Mouse (Mus musculus) naive thymus-derived CD4-positive, alpha-beta T cell, adult 2 months (primary cell): ENCODE results near the gene Cyb5b.

Experiments used
- DNase-seq: peaks from one replicate; pipeline ENCODE4 v3.0.0-alpha.2; 2011; ENCODE audit warnings: low read depth

Cyb5b gene

GRCm38 (mm10) chr8:107130028-107130427 lies 20.4 kb upstream of the Cyb5b start:
- DNase-seq = no peak

GRCm38 (mm10) chr8:107132581-107133491 lies 17.6 kb upstream of the Cyb5b start:
- DNase-seq = no peak

DNA sequence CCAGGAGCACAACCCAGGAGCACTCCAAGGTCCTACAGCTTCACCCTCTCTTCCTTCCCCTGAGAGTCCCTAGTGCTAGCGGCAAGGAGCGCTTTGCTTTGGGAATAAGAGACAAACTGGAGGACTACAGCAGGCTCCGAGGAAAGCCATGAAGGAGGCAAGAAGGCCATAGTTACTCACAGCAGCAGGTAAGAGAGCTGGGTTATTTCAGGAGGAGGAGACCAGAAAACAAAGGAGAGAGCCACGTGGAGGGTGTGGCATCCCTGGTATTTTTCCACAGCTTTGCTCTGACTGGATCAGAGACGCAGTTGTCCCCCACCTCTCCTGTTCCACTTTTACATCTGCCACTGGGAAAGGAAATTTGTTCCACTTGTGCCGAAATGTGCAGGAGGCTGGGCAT lies 16.6 kb upstream of the Cyb5b start:
- DNase-seq = no peak

DNA sequence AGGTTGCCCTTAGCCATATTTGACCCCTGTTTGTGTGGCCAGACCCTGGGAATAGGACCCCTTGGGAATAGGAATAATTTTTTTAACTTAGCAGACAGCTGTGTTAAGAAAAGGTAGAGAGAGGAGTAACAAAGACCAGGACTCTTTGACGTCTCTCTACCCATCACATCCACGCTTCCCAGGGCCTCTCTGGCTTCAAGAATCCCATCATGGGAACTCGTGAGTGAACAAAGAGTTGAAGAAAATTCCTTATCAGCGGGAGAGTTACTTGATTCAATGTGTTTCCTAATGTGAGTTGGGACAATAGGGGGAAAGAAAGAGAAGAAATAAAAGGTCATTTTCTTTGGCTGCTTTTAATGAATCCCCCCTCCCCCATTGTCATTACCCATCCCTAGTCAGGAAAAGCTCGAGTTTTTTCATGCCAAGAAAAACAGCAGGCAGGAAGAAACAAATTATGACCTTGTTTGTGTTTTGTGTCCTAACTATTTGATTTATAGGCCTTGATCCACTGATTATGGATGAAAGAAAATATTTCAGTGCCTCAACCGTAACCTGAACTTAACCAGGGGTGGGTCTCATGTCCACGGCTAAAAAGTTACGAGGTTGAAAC lies 14.3 kb upstream of the Cyb5b start:
- no peak for DNase-seq

DNA sequence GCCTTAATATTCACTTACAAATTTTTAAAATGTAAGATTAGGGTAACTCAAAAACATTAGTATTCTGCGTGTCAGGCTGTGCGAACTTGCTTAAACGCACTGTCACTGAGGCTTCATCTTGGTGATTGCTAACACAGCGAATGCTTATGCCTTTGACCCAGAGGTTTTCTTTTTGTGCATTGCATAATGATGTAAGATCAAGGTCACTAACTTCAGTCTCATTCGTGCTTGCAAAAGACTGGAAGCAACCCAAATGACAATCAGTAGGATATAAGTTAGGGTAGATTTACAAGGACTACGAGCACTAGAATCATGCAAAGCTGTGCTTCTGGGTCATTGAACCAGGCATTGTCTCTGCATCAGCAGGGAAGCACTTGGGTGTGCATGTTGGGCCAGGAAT lies 12.8 kb upstream of the Cyb5b start:
- DNase-seq = no peak

GRCm38 (mm10) chr8:107138338-107138737 lies 12.1 kb upstream of the Cyb5b start:
- DNase-seq = no peak

GRCm38 (mm10) chr8:107139704-107140470 lies 10.6 kb upstream of the Cyb5b start:
- no peak for DNase-seq

DNA sequence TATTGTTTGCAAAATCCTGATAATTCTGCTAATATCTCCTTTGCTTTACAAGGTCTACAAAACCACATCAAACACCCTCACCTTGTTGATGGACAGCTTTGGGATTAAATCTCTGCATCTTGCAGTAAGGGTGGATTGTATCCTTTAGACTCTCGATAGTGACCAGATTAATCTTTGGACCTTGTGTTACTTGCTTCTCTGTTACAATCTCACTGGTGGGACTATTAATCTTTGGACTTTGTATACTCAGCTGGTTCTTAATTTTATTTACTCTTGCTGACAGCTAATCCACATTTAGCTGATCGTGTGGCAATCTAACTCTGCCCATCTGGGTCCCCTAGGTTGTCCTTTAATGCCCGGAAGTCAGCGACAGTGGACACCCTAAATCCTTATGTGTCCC lies 7.9 kb upstream of the Cyb5b start:
- DNase-seq = no peak

DNA sequence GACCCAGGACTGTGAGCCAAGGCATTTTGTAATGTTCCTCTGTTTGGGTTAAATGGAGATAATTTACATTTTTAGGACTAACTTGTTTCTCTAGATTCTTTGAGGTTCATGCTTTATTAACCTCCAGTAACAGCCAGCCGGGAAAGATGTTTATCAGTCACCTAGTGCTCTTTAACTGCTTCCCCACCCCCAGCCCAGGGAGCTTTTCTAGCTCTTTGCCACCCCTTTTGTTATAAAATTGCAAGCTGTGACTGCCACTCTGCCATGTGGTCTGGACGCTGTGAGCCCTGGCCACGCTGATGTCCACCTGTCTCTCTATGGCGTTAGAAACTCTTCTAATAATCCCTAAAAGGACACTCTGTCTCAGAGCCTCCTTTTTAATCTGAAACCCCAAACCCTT lies 6.9 kb upstream of the Cyb5b start:
- DNase-seq = no peak

DNA sequence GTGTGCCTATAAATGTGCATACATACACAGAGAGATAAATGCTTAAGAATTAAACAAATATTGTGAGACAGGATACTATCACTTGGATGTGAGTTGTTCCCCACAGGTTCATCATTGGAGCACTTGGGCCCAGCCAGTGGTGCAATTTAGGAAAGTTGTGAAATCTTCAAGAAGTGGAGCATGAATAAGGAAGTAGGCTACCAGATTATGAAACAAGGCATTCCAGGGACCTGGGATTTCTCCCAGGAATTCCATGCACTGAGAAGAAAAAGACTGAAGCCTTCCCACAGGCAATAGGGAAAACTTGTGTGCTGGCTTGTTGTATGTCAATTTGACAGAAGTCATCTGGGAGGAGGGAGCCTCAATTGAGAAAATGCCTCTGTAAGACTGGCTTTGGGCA lies 4.3 kb upstream of the Cyb5b start:
- no peak for DNase-seq

GRCm38 (mm10) chr8:107148802-107149201 lies 1.6 kb upstream of the Cyb5b start:
- no peak for DNase-seq

DNA sequence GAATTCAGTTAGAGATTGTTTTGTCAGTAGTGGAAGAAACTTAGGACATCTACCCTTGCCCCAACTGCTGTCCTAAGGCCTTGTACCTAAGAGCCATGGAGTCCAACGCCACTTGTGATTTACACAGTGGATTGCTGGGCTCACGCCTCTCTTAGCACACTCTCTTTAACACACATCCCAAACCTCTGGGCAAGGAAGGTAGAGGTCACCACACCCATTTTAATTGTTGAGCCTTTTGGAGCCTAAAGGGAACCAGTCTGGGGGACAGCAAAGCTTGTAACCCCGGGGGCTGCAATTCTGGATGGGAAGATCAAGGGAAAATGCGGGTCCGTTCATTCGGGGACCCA lies 410 bp upstream of the Cyb5b start:
- no peak for DNase-seq

GRCm38 (mm10) chr8:107151212-107151920 lies 926 bp downstream of the Cyb5b start:
- DNase-seq = peak; percentile 26

GRCm38 (mm10) chr8:107153326-107154210 lies 3.1 kb downstream of the Cyb5b start:
- DNase-seq = no peak

GRCm38 (mm10) chr8:107156816-107157215 lies 6.4 kb downstream of the Cyb5b start:
- no peak for DNase-seq

- no peak for DNase-seq
These were observed 7.4 kb downstream of the Cyb5b start for GRCm38 (mm10) chr8:107157836-107158235.

DNA sequence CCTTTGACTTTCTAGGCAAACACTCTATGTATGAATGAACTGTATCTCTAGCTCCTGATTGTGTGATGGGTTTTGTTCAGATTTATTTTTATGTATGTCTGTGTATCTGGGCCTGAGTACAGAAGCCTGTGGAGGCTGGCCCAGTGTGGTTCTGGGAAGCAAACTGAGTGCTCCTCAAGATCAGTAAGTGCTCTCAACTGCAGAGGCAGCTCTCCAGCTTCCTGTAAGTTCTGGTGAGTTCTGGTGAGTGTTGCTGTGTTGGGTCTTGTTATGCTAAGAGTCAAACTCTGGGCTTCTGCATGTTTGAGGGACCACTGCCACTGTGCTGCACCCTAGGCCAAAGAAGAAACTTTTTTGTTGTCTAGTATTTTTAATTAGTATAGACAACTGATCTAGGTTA lies 8.4 kb downstream of the Cyb5b start:
- no peak for DNase-seq

- DNase-seq = peak; percentile 57
These were observed 13.9 kb downstream of the Cyb5b start for GRCm38 (mm10) chr8:107164251-107164773.

GRCm38 (mm10) chr8:107165745-107166144 lies 15.3 kb downstream of the Cyb5b start:
- peak; percentile 33 for DNase-seq

- DNase-seq = no peak
These were observed 17.4 kb downstream of the Cyb5b start for GRCm38 (mm10) chr8:107167848-107168247.

DNA sequence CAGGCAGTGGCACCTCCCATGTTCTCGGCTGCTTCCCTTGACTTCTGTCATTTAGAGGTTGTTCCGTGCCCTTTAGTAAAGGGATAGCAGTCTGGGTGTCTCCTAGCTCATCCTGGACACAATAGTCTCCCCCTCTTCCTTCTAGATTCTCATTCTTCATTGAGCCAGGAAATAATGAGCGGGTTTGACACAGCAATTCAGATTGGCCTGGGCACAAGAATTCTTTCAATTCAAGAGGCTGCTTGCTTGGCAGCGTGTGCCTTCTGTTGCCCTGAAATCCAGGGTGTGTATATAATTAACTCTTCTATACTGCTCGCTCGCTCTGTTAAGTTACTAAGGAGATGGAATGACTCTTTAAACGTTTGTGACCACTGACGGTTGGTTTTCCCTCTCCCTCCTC lies 21.7 kb downstream of the Cyb5b start:
- DNase-seq = no peak
